Mouse (Mus musculus) stomach, postnatal 0 days (tissue): ENCODE results near the gene Ppm1g.

Experiments used
- CTCF ChIP-seq: IDR thresholded peaks from 2 replicates; pipeline ENCODE4 v1.5.1; 2016; ENCODE audit warnings: antibody characterized with exemption, low read depth, mild to moderate bottlenecking, moderate library complexity
- EP300 ChIP-seq: optimal IDR thresholded peaks from 2 replicates; pipeline ENCODE3; 2016; ENCODE audit warnings: antibody characterized with exemption

DNA sequence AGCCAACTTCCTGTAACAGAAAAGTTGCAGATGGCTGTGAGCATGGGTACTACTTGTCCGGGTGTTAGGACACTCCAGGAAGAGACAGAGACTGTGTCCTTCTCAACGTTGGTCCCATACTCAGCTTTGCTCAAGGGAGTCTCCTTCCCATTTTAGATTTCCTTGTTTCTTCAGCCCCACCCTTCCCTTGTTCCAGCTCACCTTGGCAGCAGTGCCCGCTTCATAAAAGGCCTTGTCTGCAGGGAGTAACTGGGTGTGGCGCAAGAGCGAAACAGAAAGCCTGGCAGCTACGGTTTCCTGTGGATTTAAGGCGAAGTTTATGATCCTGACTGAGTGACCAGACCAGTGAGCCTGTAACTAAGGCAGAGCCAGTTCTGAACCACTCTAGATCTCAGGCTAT, 34.0 kb upstream of the Ppm1g start:
- no peak for TF ChIP-seq CTCF
- TF ChIP-seq EP300: no peak
